Mouse (Mus musculus): ENCODE results near the gene Xpnpep2. TPM values are rescaled to one million over a fixed set of nuclear protein-coding genes. Genes with fewer than 3 reads are reported as not detected.

Gene Xpnpep2
- polyA plus RNA-seq, 1 experiment from 2014 or later = 4.6 TPM

DNA sequence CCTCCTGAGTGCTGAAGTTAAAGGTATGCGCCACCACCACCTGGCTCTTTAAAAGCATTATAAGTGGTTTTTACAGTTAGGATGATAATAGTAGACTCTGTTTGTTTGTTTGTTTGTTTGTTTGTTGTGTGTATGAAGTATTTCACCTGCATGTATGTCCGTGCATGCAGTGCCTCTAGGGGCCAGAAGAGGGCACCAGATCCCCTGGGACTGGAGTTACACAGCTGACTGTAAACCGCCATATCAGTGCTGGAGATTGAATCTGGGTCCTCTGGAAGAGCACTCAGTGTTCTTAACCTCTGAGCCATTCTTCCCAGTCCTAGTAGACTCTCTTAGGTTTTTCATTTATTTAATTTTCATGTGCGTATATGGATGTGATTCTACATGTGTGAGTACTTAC is 13.9 kb upstream of the Xpnpep2 start:
- no peak overlapping the region for H3K27ac ChIP-seq
- ATAC-seq (ENCODE audit: insufficient number of reproducible peaks, insufficient read depth, low FRiP score, low TSS enrichment, low read depth) = no peak
- 65% methylated on average over 4 of the region's 4 CpGs for WGBS

DNA sequence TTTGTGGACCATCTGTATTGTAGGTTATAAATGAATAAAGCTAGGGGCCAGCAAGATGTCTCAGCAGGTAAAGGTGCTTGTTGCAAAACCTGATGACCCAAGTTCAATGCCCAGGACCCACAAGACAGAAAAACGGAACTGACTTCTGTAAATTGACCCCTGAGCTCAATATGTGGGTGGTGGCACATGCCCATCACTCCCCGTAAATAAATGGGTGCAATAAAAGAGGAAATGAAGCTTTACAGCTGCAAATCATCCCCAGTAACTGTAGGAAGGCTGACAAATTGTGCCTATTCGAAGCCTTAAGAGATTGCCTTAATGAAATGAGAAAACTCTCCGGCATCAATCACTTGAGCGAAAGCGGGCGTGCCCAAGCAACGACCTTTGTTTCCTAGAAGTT is 11.9 kb upstream of the Xpnpep2 start:
- Histone ChIP-seq H3K27ac (no peak overlapping the region), H3K36me3 (no peaks in the 10 kb centered on the region), H3K9ac (no peak overlapping the region), H3K4me2 (no peak overlapping the region), H3K4me3 (no peak overlapping the region), H3K4me1 (no peaks in the 10 kb centered on the region), H3K9me3 (no peaks in the 10 kb centered on the region), H3K27me3 (no peaks in the 10 kb centered on the region)
- no peak for ATAC-seq (ENCODE audit: insufficient number of reproducible peaks, insufficient read depth, low FRiP score, low TSS enrichment, low read depth)
- 78% methylated on average over 8 of the region's 8 CpGs for WGBS

More for the DNA sequence above, 13.9 kb upstream of the Xpnpep2 start:
- Histone ChIP-seq H3K9ac (no peak overlapping the region), H3K4me1 (no peaks in the 10 kb centered on the region), H3K27me3 (no peaks in the 10 kb centered on the region), H3K36me3 (no peaks in the 10 kb centered on the region), H3K4me2 (no peak overlapping the region), H3K4me3 (no peak overlapping the region), H3K9me3 (no peaks in the 10 kb centered on the region)

DNA sequence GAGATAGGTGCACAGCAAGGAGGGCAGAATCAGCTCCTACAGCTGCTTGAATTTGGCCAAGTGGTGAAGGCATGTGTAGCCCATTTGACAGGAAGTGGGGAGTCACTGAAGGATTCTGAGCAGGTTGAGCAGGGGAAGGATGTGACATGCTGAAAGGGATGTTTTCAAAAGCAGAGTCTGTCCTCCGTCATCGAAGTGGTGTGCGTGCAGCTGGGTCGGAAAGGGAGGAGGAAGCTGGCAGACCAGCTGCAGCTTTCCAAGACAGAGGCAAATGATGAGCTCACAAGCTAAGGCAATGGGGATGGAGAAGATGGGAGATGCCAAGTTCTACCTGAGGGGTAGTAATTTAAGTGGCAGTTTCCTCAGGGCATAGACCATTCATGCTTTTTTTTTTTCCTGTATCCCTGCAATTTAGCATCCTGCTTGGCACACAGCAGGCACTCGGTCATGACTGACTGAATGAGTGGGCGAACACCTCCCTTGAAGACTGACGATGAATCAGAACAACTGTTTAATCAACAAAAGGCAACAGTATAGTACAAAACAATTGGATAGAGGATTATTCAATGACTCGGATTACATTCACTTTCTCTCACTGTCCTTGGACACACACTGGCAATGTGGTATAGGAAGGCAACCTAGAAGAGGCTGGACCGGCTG is 9.9 kb upstream of the Xpnpep2 start:
- 77% methylated on average over 9 of the region's 9 CpGs for WGBS
- Histone ChIP-seq H3K36me3 (no peaks in the 10 kb centered on the region), H3K4me2 (no peak overlapping the region), H3K4me1 (no peaks in the 10 kb centered on the region), H3K9ac (no peak overlapping the region), H3K9me3 (no peaks in the 10 kb centered on the region), H3K27me3 (no peaks in the 10 kb centered on the region), H3K4me3 (no peak overlapping the region), H3K27ac (no peak overlapping the region)
- no peak for ATAC-seq (ENCODE audit: insufficient number of reproducible peaks, insufficient read depth, low FRiP score, low TSS enrichment, low read depth)

DNA sequence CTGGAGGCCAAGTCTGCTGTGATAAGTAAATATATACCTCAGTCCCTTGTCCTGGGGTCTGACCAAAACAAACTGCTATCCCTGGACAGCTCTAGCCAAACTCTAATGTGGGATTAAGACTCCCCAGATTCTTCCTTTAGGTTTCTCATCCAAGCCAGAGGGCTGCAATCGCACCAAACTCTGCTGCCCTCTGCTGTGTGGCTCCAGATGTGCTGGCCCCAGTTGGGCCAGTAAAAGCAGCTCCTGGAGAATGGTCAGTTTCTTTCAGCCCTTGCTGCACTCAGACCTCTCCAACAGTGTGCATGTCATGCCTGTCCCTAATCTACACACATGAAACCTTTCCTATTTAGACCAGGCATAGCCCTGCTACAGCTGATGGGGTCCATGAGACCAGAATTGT is 8.7 kb upstream of the Xpnpep2 start:
- H3K9ac ChIP-seq = no peak overlapping the region
- no peaks in the 10 kb centered on the region for H3K36me3 ChIP-seq
- ATAC-seq (ENCODE audit: insufficient number of reproducible peaks, insufficient read depth, low FRiP score, low TSS enrichment, low read depth) = no peak
- H3K4me1 ChIP-seq = no peaks in the 10 kb centered on the region
- whole genome bisulfite sequencing = 40% methylated on average over 1 of the region's 1 CpGs
- H3K4me3 ChIP-seq = no peak overlapping the region
- H3K27me3 ChIP-seq = no peaks in the 10 kb centered on the region
- no peaks in the 10 kb centered on the region for H3K9me3 ChIP-seq
- H3K4me2 ChIP-seq = no peak overlapping the region
- no peak overlapping the region for H3K27ac ChIP-seq

DNA sequence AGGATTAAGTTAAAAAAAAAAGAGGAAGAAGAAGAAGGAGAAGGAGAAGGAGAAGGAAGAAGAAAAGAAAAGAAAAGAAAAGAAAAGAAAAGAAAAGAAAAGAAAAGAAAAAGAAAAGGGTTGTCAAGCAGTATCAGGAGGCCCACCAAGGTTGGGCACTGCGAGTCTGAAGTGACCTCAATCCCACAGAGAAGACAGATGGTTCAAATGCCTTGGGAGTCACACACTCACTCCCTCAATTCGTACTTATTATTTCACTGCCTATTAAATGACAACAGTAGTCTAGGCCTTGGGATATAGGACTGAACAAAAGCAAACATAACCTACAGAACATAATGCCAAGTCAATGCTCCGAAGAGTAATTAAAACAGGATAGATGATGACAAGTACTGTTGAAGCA is 5.3 kb upstream of the Xpnpep2 start:
- no peak for ATAC-seq (ENCODE audit: insufficient number of reproducible peaks, insufficient read depth, low FRiP score, low TSS enrichment, low read depth)
- Histone ChIP-seq H3K4me2 (no peak overlapping the region), H3K4me1 (peaks cover 2% of the 10 kb centered on the region; the same call in 1 of the 2 replicates), H3K9me3 (no peaks in the 10 kb centered on the region), H3K27ac (no peak overlapping the region), H3K36me3 (no peaks in the 10 kb centered on the region), H3K9ac (no peak overlapping the region), H3K4me3 (no peak overlapping the region), H3K27me3 (no peaks in the 10 kb centered on the region)
- WGBS = 89% methylated on average over 3 of the region's 3 CpGs

DNA sequence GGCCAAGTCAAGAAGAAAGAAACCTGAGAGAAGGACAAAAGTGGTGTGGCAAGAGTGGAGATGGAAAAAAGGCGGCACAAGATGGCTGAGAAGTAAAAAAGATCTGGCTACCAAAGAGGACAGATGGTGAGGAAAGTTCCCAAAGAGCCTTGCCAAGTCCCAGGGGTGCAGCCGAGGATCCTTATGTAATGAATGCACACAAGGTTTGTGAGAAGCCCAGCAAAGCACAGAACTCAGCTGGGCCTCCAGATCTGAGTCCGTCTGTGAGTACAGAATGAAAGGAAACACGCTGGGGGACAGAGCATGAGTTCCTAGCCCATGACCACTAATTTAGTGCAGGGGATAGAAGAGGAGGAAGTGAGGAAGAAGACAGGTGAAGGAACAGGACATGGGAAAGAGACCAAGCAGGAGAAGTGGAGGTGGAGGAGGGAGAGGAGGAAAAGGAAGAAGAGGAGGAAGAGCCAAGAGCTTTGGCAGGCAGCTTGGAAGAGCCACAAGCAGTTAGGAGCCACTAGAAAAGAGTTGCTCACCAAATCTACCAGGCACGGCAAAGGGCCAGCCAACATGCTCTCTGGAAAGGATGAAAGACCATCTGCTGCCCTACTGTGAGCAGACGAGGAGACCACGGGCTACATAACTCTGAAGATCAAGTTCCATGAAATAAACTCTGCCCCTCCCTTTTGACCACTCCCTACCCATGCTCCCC is 3.6 kb upstream of the Xpnpep2 start:
- H3K9ac ChIP-seq = no peak overlapping the region
- no peak overlapping the region for H3K4me3 ChIP-seq
- H3K27me3 ChIP-seq = no peaks in the 10 kb centered on the region
- no peak overlapping the region for H3K4me2 ChIP-seq
- no peak for ATAC-seq (ENCODE audit: insufficient number of reproducible peaks, insufficient read depth, low FRiP score, low TSS enrichment, low read depth)
- H3K27ac ChIP-seq = no peak overlapping the region
- H3K9me3 ChIP-seq = no peaks in the 10 kb centered on the region
- peaks cover 14% of the 10 kb centered on the region; the same call in 1 of the 2 replicates for H3K4me1 ChIP-seq
- 76% methylated on average over 7 of the region's 7 CpGs for WGBS
- H3K36me3 ChIP-seq = no peaks in the 10 kb centered on the region

DNA sequence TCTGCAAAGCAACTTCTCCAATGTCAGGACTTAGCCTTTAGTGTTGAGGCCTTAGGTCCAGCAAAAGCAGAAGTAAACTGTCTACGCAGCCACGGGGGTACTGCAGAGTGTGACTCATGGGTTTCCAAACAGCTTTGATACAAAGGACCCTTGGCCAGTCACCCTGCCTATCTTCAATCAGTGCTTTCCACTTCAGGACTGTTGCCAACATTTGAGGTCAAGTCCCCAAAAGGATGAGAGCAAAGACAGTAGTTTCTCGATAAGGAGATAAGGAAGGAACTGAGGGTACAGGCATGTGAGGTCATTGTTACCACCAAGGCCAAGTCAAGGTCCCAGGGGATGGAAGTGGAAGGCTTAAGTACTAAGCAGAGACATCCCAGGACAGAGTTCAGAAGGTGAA is 2.3 kb upstream of the Xpnpep2 start:
- H3K4me1 ChIP-seq = peaks cover 14% of the 10 kb centered on the region; the same call in 1 of the 2 replicates
- H3K36me3 ChIP-seq = no peaks in the 10 kb centered on the region
- H3K4me3 ChIP-seq = no peak overlapping the region
- no peak overlapping the region for H3K4me2 ChIP-seq
- no peak overlapping the region for H3K9ac ChIP-seq
- no peak for ATAC-seq (ENCODE audit: insufficient number of reproducible peaks, insufficient read depth, low FRiP score, low TSS enrichment, low read depth)
- no peaks in the 10 kb centered on the region for H3K9me3 ChIP-seq
- H3K27me3 ChIP-seq = no peaks in the 10 kb centered on the region
- 82% methylated on average over 3 of the region's 3 CpGs for WGBS
- H3K27ac ChIP-seq = no peak overlapping the region

DNA sequence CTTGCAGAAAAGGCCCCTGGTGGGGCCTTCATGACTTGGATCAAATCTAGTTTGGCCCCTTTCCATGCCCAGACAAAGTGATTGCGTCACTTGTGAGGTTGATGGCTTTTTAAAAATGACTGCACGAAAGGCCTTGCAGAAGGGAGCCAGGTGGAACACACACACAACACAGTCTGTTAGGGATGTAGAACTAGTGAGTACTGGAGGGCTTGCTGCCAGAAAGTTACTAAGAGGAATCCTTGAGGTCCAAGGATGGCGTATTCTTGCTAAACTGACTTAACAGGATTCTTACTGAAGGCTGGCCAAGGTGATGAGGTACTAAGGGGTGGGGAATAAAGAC is 761 bp downstream of the Xpnpep2 start:
- no peak overlapping the region for H3K4me3 ChIP-seq
- no peaks in the 10 kb centered on the region; the same call in 1 of the 2 replicates for H3K27me3 ChIP-seq
- no peak for ATAC-seq (ENCODE audit: insufficient number of reproducible peaks, insufficient read depth, low FRiP score, low TSS enrichment, low read depth)
- peak overlapping the region; percentile 90 for H3K27ac ChIP-seq
- H3K4me1 ChIP-seq = peaks cover 14% of the 10 kb centered on the region; the same call in 1 of the 2 replicates
- 77% methylated on average over 3 of the region's 3 CpGs for WGBS
- H3K9ac ChIP-seq = no peak overlapping the region
- no peaks in the 10 kb centered on the region for H3K36me3 ChIP-seq
- H3K9me3 ChIP-seq = no peaks in the 10 kb centered on the region
- 0 out of 2 replicates have a peak overlapping the region, but pooled peaks have one; percentile 33 for H3K4me2 ChIP-seq

DNA sequence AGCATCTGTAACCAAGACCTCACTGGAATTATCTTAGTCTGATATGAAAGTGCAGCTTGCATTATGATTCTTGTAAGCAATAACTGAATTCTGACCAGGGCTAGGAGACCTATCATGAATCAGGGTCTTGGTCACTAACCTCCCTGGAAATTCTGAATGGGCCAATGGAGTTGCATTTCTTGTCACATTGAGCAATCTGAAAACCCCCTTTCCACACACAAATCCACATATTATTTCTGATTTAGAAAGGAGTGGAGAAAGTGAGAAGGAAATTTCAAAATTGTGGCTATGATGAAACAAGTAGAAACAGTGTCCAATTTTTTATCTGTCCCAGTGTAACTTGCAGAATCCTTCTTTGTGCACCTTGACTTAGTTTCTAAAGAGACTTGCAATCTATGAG is 10.8 kb downstream of the Xpnpep2 start:
- no peak overlapping the region for H3K4me3 ChIP-seq
- no peaks in the 10 kb centered on the region for H3K36me3 ChIP-seq
- H3K9me3 ChIP-seq = no peaks in the 10 kb centered on the region
- no peak overlapping the region for H3K9ac ChIP-seq
- no peak for ATAC-seq (ENCODE audit: insufficient number of reproducible peaks, insufficient read depth, low FRiP score, low TSS enrichment, low read depth)
- no peaks in the 10 kb centered on the region for H3K27me3 ChIP-seq
- H3K27ac ChIP-seq = no peak overlapping the region
- no peaks in the 10 kb centered on the region for H3K4me1 ChIP-seq
- no peak overlapping the region for H3K4me2 ChIP-seq

DNA sequence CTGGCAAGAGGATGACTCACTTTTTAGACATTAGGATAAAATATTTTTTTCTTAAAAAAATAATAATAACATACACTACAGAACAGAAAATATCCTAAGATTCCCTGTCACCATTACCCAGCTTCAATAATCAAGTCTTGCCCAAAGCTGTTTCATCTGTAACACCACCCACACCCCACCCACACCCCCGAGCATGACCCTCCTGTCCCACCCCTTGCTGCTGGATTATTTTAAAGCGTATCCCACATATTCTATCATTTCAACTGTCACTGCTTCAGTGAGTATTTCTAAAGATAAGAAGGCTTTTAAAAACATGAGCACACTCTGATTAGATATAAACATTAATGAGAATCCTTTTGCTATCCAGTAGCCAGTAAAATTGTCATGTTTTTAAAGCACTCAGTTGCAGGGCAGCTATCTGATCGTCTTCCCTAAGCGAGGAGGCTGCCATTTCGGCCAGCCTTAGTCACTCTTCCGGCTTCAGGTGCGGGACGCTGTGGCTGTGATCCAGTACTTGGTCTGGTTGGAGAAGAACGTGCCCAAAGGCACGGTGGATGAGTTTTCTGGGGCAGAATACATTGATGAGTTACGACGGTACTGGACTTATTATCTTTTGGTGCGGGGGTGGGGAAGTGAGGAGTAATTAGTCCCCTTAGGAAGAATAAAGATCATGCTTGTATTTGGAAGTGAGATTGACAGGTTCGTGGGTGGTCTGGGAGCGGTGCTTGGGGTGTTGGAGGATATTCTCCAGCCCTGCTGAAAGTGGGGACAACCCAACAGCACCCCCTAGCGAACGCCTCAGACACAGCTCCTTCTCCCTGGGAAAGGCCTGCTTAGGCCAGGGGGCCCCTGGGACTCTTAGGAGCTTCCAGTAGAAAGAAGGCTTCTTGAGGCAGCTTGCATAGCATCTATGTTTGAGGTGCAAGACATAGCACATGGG is 15.9 kb downstream of the Xpnpep2 start:
- no peak overlapping the region for H3K27ac ChIP-seq
- 29% methylated on average over 17 of the region's 17 CpGs for WGBS
- no peaks in the 10 kb centered on the region for H3K27me3 ChIP-seq
- no peaks in the 10 kb centered on the region for H3K4me1 ChIP-seq
- no peaks in the 10 kb centered on the region for H3K9me3 ChIP-seq
- H3K4me3 ChIP-seq = no peak overlapping the region
- no peak for ATAC-seq (ENCODE audit: insufficient number of reproducible peaks, insufficient read depth, low FRiP score, low TSS enrichment, low read depth)
- no peaks in the 10 kb centered on the region for H3K36me3 ChIP-seq
- peak overlapping the region; percentile 39 for H3K4me2 ChIP-seq
- H3K9ac ChIP-seq = no peak overlapping the region

DNA sequence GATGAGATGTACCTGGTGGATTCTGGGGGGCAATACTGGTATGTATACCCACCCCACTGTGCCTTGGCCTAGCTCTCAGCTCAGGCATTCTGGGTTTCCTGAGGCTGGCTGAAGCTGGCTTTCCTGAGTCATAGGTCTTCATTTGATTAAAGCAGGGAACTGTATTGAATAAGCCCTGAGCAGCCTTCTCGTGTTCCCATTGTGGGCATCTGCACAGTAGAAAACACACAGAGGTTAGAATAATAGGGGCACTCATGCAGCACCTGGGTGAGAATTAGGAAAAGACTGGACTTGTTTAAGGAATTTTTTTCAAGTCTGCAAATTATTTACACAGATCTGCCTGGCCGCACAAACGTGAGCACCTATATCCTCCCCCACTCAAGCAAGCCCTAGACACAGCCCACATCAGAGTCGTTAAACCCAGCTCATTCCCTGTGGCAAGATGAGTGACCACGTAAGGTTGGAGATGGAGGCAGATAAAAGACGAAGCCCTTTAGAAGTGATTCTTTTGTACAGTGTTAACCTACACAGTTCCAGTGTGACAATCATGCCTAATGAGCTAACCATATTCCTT is 18.5 kb downstream of the Xpnpep2 start:
- no peaks in the 10 kb centered on the region for H3K4me1 ChIP-seq
- WGBS = 66% methylated on average over 6 of the region's 6 CpGs
- H3K27ac ChIP-seq = no peak overlapping the region

More for the DNA sequence above, 18.5 kb downstream of the Xpnpep2 start:
- Histone ChIP-seq H3K36me3 (no peaks in the 10 kb centered on the region), H3K27me3 (no peaks in the 10 kb centered on the region), H3K9ac (no peak overlapping the region), H3K4me3 (no peak overlapping the region), H3K9me3 (no peaks in the 10 kb centered on the region), H3K4me2 (no peak overlapping the region)
- no peak for ATAC-seq (ENCODE audit: insufficient number of reproducible peaks, insufficient read depth, low FRiP score, low TSS enrichment, low read depth)
